Mouse (Mus musculus) heart, embryonic 16.5 days (tissue): ENCODE data around the gene Klhl15. TPM values are rescaled to one million over a fixed set of nuclear protein-coding genes. Genes with fewer than 3 reads are reported as not detected.
"Not testable (repeated sequence)": the region's sequence is repeated elsewhere in the genome, so short reads cannot be mapped to it uniquely, and the experiment has no call there.

Experiments used
- ATAC-seq: fragments of 200-750 bp; cut with Nextera tagmentation; replicated peaks from 2 replicates; pipeline ENCODE4 v1.8.0; 2017; ENCODE audit warnings: moderate number of reproducible peaks; ENCODE audit not compliant: insufficient read depth, low FRiP score; ENCODE audit errors: extremely low read depth
- H3K27ac ChIP-seq: fragments of 300-500 bp; sonication (generic); 2 replicates; pipeline ENCODE4 v1.5.1; 2014; ENCODE audit warnings: mild to moderate bottlenecking, low read length, control low read depth, moderate library complexity
- H3K27me3 ChIP-seq: fragments of 300-500 bp; sonication (generic); 2 replicates; pipeline ENCODE4 v1.6.1; 2014; ENCODE audit warnings: low read length, mixed read lengths; ENCODE audit not compliant: control insufficient read depth, insufficient read depth
- H3K36me3 ChIP-seq: fragments of 300-500 bp; sonication (generic); 2 replicates; pipeline ENCODE4 v1.6.1; 2014; ENCODE audit not compliant: control insufficient read depth, insufficient read depth
- H3K4me1 ChIP-seq: fragments of 300-500 bp; sonication (generic); 2 replicates; pipeline ENCODE4 v1.6.1; 2014; ENCODE audit warnings: low read length, mixed read lengths; ENCODE audit not compliant: control insufficient read depth, insufficient read depth
- H3K4me2 ChIP-seq: fragments of 300-500 bp; sonication (generic); 2 replicates; pipeline ENCODE4 v1.6.1; 2014; ENCODE audit warnings: low read depth, mild to moderate bottlenecking, control low read depth, low read length
- H3K4me3 ChIP-seq: fragments of 300-500 bp; sonication (generic); 2 replicates; pipeline ENCODE4 v1.5.1; 2014; ENCODE audit warnings: mild to moderate bottlenecking, control low read depth, low read length
- H3K9ac ChIP-seq: fragments of 300-500 bp; sonication (generic); 2 replicates; pipeline ENCODE4 v1.6.1; 2014; ENCODE audit warnings: low read length, control low read depth
- H3K9me3 ChIP-seq: fragments of 300-500 bp; sonication (generic); replicated peaks from 2 replicates; pipeline ENCODE4 v1.6.1; 2016; ENCODE audit warnings: low read length; ENCODE audit not compliant: control insufficient read depth
- WGBS: fragments of 180-500 bp; shearing (Covaris S2); extraction: QIAGEN DNeasy Blood & Tissue Kit; methylation state at CpG from one replicate; pipeline ENCODE4 v1.1.7; 2014; 5-methylcytosine and 5-hydroxymethylcytosine counted together
- polyA plus RNA-seq: library from polyadenylated mRNA; unstranded; fragments of >200 nt; fragmentation: Nextera tagmentation; extraction: Ambion mirVana; gene quantifications from 2 replicates; pipeline ENCODE4 v1.2.1, GENCODE M21; 2015

Klhl15 gene
- polyA plus RNA-seq: 4.5 and 5.8 TPM in 2 replicates

DNA sequence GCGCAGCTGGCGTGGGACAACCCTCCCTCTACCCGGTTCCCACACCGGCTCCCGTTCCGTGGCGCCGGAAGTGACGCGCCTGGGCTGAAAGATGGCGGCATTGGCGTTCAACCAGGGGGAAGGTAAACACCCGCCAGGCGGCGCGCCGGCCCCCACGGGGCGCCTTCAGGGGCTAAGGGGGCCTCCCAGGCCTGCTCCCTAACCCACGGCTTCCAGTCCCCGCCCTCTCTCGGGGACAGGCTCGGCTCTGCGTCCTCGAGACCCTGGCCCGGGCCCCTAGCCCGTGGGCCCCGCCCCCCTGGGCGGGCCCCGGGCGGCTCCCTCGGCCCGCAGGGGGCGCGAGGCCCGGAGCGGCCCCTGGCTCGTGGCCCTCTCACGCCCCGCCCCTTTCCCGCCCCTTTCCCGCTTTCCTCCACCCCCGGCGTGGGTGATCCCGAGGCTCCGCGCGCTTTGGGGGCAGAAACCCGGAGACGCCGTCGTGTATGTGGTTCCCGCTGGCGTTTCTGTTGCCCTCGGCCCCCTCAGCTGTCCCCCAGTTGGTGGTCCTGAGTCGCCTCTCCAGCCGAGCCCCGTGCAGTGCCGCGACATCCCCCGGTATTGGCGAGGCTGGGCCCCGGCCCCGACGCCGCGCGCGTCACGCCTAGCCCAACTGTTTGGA is at the start of gene Klhl15:
Gene Klhl15 (plus strand): TSS at position 68 of the 658 bp plus-strand sequence.
- peak; percentile 94 for ATAC-seq
- H3K4me3 ChIP-seq: peak within 1 kb of the TSS; percentile 73
- peak within 1 kb of the TSS; percentile 77 for H3K9ac ChIP-seq
- no peaks in the 10 kb centered on the region for H3K9me3 ChIP-seq
- peak within 1 kb of the TSS; percentile 90 for H3K27ac ChIP-seq
- peaks cover 31% of the 10 kb centered on the region for H3K27me3 ChIP-seq
- peak within 1 kb of the TSS; percentile 59 for H3K4me2 ChIP-seq
- no peaks in the 10 kb centered on the region for H3K36me3 ChIP-seq
- 4% methylated on average over 54 of the region's 70 CpGs for WGBS
- no peaks in the 10 kb centered on the region for H3K4me1 ChIP-seq

DNA sequence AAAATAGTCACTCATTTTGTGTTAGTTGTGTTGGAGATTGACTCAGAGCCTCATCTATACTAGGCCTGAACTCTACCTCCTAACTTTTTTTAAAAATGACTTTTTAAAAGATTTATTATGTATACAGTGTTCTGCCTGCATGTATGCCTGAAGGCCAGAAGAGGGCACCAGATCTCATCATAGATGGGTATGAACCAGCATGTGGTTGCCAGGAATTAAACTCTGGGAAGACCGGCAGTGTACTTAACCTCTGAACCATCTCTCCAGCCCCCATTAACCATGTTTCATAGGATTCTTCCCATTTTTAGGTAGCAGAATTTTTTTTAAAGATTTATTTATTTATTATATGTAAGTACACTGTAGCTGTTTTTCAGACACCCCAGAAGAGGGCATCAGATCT is 49.2 kb upstream of the Klhl15 start:
- Histone ChIP-seq H3K9ac (no peak overlapping the region), H3K36me3 (no peaks in the 10 kb centered on the region), H3K4me1 (no peaks in the 10 kb centered on the region), H3K4me3 (no peak overlapping the region), H3K27ac (no peak overlapping the region), H3K4me2 (no peak overlapping the region), H3K27me3 (peaks cover 7% of the 10 kb centered on the region), H3K9me3 (no peaks in the 10 kb centered on the region)
- 57% methylated on average over 1 of the region's 1 CpGs for WGBS
- no peak for ATAC-seq

DNA sequence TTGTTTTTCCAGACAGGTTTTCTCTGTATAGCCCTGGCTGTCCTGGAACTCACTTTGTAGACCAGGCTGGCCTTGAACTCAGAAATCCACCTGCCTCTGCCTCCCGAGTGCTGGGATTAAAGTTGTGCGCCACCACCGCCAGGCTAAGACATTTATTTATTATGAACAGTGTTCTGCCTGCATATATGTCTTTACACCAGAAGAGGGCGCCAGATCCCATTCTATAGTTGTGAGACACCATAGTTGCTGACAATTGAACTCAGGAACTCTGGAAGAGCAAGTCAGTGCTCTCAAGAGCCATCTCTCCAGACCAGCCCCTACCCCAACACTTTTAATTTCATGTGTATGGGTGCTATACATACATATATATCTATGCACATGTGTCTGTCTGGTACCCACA is 40.5 kb upstream of the Klhl15 start:
- H3K4me1 ChIP-seq, H3K9ac ChIP-seq, H3K4me2 ChIP-seq, H3K27me3 ChIP-seq, H3K4me3 ChIP-seq, ATAC-seq, H3K9me3 ChIP-seq, H3K27ac ChIP-seq: not testable (repeated sequence)
- WGBS: 63% methylated on average over 4 of the region's 4 CpGs
- peaks cover 38% of the 10 kb centered on the region for H3K36me3 ChIP-seq

DNA sequence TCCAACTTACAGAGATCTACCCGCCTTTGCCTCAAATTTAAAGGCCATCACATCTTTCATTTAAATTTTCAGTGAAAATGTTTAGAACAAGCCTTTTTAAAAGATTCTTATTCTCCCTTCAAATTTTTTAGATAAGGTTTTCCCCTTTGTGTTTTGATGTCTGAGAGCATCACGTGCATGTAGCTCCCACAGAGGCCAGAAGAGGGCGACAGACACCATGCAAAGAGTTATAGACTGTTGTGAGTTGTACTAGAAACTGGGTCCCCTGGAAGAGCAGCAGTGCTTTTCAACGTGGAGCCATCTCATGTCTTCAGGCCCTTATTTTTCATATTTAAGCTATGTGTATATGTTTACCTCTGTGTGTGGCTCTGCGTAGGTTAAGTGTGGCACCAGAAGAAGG is 36.6 kb upstream of the Klhl15 start:
- 82% methylated on average over 5 of the region's 5 CpGs for WGBS
- Histone ChIP-seq H3K4me3 (no peak overlapping the region), H3K27me3 (no peaks in the 10 kb centered on the region), H3K36me3 (peaks cover 36% of the 10 kb centered on the region), H3K9me3 (no peaks in the 10 kb centered on the region; the same call in 1 of the 2 replicates), H3K4me1 (no peaks in the 10 kb centered on the region), H3K9ac (no peak overlapping the region), H3K4me2 (no peak overlapping the region), H3K27ac (no peak overlapping the region)
- ATAC-seq: no peak

DNA sequence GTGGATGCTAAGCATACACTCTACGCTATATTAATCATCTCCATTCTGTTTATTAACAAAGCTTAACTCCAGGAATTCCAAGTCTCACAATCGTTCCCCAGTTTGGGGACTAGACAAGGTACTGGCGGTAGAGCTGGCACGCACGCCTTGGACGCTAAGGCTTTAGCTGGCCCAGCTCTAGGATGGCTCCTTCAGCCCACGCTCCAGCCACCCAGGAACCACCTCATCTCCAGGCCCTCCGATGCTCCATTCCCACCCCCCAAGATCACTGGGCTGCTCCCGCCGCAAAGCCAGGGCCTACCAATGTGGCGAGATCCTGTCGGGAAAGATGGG is 22.2 kb upstream of the Klhl15 start:
- peaks cover 3% of the 10 kb centered on the region for H3K4me1 ChIP-seq
- ATAC-seq: no peak; the same call in 1 of the 2 replicates
- peak overlapping the region; percentile 93 for H3K9ac ChIP-seq
- peaks cover 20% of the 10 kb centered on the region for H3K36me3 ChIP-seq
- peak overlapping the region; percentile 85 for H3K27ac ChIP-seq
- no peaks in the 10 kb centered on the region for H3K27me3 ChIP-seq
- peak overlapping the region; percentile 95 for H3K4me3 ChIP-seq
- WGBS: 0% methylated on average over 12 of the region's 12 CpGs
- H3K4me2 ChIP-seq: peak overlapping the region; percentile 82
- H3K9me3 ChIP-seq: no peaks in the 10 kb centered on the region

DNA sequence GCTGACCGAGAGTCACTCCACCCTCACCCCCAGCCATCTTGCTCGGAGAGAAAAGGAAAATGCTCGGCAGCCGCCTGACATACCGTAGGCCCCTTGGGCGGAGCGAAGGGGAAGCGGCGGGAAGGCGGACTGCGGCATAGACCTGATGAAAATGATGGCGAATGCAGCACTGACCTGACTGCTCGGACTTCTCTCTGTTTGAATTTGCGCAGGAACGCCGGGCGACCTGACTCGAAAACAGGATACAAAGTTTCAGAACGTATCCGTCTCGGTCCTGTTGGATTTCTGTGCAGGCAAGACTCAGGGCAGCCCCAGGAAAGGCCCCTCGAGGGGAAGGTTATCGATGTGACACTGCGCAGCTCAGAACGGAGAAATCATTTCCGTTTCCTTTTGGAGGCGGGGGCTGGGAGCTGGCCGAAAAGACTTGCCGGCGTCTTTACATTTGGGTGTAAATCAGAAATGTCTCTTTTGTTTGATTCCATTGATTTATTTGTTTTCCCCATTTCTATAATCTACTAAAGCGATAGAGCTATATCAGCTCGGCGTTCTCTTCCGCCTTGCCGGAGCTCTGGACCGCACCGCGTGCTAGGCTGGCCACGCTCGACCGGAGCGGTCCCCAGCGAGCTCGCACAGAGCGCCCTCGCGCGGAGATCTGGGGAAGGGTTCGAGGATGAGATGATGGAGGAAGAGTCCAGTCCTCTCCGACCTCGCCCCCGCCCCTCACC is 21.6 kb upstream of the Klhl15 start, which contains the start of gene Eif2s3x:
Gene Eif2s3x (minus strand): TSS at position 266 of the 725 bp plus-strand sequence.
- Histone ChIP-seq H3K27me3 (no peaks in the 10 kb centered on the region), H3K9me3 (no peaks in the 10 kb centered on the region), H3K4me2 (peak within 1 kb of the TSS; percentile 82), H3K4me1 (peaks cover 3% of the 10 kb centered on the region), H3K36me3 (peaks cover 17% of the 10 kb centered on the region), H3K9ac (peak within 1 kb of the TSS; percentile 93), H3K4me3 (peak within 1 kb of the TSS; percentile 95), H3K27ac (peak within 1 kb of the TSS; percentile 85)
- peak; percentile 95 for ATAC-seq
- WGBS: 0% methylated on average over 51 of the region's 52 CpGs

DNA sequence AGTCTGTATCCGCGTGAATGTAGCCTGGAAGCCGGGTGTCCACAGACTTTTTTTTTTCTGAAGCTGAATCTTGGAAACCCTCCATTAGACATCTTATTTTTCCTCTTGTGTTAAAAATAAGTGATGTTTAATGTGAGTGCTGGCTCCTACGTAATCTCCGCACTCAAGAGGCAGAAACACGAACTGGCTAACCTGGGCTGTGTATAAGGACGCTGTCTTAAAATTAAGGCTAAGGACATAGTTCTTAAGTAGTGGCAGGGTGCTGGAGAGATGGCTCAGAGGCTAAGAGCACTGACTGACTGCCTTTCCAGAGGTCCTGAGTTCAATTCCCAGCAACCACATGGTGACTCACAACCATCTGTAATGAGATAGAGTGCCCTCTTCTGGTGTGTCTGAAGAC is 21.0 kb upstream of the Klhl15 start:
- no peak for ATAC-seq
- 8% methylated on average over 7 of the region's 7 CpGs for WGBS
- Histone ChIP-seq H3K4me2 (peak overlapping the region; percentile 72), H3K36me3 (peaks cover 14% of the 10 kb centered on the region), H3K4me3 (peak overlapping the region; percentile 95), H3K4me1 (peaks cover 3% of the 10 kb centered on the region), H3K27me3 (no peaks in the 10 kb centered on the region), H3K9ac (peak overlapping the region; percentile 93; the same call in 1 of the 2 replicates), H3K9me3 (no peaks in the 10 kb centered on the region), H3K27ac (peak overlapping the region; percentile 85)

DNA sequence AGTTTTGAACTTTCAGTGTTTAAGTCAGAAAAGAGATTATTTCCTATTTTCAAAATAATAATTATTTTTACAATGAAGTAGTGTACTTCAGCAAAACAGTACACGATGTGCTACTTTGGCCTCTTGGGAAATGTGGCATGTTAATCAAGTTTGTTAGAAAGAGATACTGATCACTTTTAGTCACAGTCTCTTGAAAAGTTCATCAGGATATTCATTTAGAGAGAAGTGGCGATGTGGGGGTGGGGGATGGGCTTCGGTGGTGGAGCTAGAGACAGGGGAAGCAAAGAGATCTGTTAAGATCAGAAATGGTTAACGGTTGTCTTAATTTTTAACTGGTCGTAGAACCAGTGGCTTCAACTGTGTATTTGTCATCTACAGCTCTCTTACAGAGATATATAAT is 967 bp upstream of the Klhl15 start:
- peaks cover 25% of the 10 kb centered on the region for H3K27me3 ChIP-seq
- ATAC-seq: no peak
- H3K4me2 ChIP-seq: no peak overlapping the region
- H3K9me3 ChIP-seq: no peaks in the 10 kb centered on the region
- no peaks in the 10 kb centered on the region for H3K36me3 ChIP-seq
- WGBS: 28% methylated on average over 5 of the region's 5 CpGs
- H3K4me3 ChIP-seq: no peak overlapping the region
- H3K27ac ChIP-seq: no peak overlapping the region
- no peaks in the 10 kb centered on the region for H3K4me1 ChIP-seq
- no peak overlapping the region for H3K9ac ChIP-seq

DNA sequence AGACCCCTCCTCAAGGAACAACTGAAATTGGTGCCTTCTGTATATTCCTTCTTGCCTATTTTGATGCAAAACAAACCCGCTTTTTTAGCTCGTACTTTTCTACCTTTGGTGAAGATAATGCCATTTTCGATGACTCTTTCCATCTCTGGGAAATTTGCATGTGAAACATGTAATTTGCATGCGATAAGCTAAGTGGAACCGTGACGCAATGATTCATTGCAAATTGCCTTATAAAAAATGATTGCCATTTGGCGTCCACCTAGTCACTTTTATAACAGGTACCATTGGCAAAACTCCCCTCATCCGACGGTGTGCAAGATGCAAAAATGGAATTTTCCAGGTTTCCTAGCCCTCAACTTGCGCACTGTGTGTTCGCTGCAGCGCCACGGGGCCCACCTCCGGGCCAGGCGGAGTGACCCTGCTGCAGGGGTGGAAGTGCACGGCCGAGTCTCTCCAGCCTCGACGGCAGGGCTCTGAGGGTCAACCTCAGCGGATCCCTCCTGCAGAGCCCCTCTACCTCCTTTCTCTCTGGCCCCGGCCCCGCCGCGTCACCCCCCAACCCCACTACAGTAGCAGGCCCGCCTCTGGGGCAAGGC is 365 bp upstream of the Klhl15 start:
- H3K27me3 ChIP-seq: peaks cover 30% of the 10 kb centered on the region
- peak overlapping the region; percentile 73 for H3K4me3 ChIP-seq
- H3K36me3 ChIP-seq: no peaks in the 10 kb centered on the region
- WGBS: 11% methylated on average over 24 of the region's 25 CpGs
- peak overlapping the region; percentile 77 for H3K9ac ChIP-seq
- peak; percentile 50 for ATAC-seq
- peak overlapping the region; percentile 90 for H3K27ac ChIP-seq
- H3K4me2 ChIP-seq: peak overlapping the region; percentile 59
- H3K4me1 ChIP-seq: no peaks in the 10 kb centered on the region
- no peaks in the 10 kb centered on the region for H3K9me3 ChIP-seq
